Mouse (Mus musculus): ENCODE data around the gene Impg1. TPM values are rescaled to one million over a fixed set of nuclear protein-coding genes. Genes with fewer than 3 reads are reported as not detected.

Gene Impg1
- not detected in 2 replicates for polyA plus RNA-seq (2016; fragmentation: Nextera tagmentation; extraction: Ambion mirVana)

DNA sequence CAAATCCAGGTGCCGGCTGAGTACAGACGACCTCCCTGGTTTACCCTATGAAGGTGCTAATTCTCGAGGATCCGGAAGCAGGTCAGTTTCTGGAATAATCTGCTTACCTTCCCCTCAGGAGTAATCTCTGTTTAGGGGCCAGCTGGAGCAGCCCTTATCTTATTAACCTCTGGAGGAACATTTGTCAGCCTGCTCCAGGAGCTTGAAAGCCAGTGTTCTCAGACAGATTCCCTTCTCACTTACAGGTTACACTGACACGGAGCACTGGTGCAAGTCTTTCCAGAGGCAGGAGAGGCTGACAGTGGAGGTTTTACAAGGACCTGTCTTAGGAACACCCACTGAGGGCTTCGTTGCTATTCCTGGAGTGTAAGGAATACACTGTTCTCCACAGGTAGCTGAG, at the start of gene Impg1:
Gene Impg1 (minus strand): TSS at position 101 of the 400 bp plus-strand sequence.
- no peaks in the 10 kb centered on the region for H3K9me3 ChIP-seq
- no peaks in the 10 kb centered on the region for H3K4me1 ChIP-seq (replicated peaks)
- no peak within 1 kb of the TSS for H3K4me3 ChIP-seq
- 58% methylated on average over 6 of the region's 6 CpGs for WGBS
- no peak within 1 kb of the TSS for H3K27ac ChIP-seq
- DNase-seq (ENCODE audit: low spot score) = no peak
- no peaks in the 10 kb centered on the region for H3K36me3 ChIP-seq
- no peaks in the 10 kb centered on the region for H3K27me3 ChIP-seq (ENCODE audit: insufficient read depth, poor library complexity, severe bottlenecking)

DNA sequence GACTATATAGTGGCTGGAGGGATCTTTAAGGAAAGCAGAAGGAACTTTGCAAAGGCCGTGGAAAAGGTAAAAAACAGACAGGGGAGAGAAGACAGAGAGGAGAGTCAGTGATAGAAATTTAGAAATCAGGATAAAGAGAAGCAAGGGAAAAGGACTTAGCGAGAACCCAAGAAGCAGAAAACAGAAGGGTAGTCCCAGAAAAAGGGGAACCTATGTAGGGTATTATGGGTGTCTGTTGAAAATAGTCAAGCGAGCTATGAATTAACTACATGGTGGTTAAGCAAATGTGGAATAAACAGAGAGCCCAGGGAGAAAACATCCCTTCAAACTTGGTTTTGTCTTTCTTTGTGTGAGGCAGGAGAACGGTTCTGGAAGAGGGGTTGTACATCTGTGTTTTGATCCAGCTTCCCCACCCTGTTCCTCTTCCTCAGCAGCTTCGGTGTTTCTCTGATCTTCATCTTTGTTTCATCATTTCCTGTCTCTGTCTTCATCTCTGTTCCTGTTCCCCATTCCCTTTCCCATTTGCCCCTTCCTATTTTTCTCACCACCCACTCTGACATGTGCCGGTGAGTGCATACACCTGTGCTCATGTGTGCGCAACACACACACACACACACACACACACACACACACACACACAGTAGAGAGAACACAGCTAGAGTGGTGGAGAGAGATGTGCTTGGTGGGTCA, 44.3 kb upstream of the Impg1 start:
- 88% methylated on average over 7 of the region's 7 CpGs for WGBS
- Histone ChIP-seq H3K27me3 (ENCODE audit: insufficient read depth, poor library complexity, severe bottlenecking) (no peaks in the 10 kb centered on the region), H3K27ac (no peak overlapping the region), H3K4me3 (no peak overlapping the region), H3K4me1 (replicated peaks) (peaks cover 16% of the 10 kb centered on the region), H3K36me3 (no peaks in the 10 kb centered on the region), H3K9me3 (no peaks in the 10 kb centered on the region)
- DNase-seq (ENCODE audit: low spot score) = no peak

DNA sequence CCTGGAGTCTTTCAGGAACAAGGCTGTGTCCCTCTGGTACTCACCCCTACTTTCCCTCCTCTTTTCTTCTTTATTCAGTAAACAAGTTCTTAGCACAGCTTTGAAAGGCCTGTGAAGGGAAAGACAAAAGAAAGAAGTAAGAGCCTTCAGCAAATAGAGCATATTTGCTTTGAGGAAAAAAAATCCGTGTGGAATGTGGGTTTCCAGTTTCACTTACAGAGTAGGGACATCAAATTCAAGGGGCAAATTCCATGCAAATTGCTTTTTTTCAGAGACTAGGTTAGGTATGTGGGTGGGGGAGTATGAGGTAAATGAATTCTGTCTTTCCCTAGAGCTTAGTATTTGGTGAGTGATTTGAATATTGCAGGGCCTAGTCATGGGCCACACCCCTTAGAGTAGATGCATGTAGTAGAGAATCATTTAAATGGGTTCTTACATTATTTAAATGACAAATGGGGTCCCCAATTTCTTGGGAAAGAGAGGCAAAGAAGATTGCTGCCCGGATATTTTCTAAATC, 39.3 kb upstream of the Impg1 start:
- Histone ChIP-seq H3K4me3 (no peak overlapping the region), H3K4me1 (replicated peaks) (peaks cover 16% of the 10 kb centered on the region), H3K36me3 (no peaks in the 10 kb centered on the region), H3K9me3 (no peaks in the 10 kb centered on the region), H3K27ac (no peak overlapping the region), H3K27me3 (ENCODE audit: insufficient read depth, poor library complexity, severe bottlenecking) (no peaks in the 10 kb centered on the region)
- WGBS = 45% methylated on average over 2 of the region's 2 CpGs
- DNase-seq (ENCODE audit: low spot score) = no peak

DNA sequence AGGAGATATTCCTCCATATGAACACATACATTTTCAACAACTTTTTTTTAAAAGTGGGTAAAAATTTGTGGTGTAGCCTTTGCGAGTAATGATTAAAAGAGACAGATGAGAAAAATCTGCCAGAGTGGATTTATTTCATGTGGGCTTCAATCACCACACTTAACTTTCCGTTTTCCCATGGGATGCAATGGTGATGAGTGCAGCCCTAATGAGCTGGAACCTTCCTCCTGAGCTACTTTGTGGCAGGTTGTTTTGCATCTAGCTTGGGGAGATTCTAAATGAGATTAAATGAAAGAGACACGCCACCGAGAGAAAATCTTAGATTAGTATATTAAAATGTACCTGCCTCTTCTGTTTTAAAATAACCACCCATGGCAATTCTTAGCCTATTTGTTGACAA, 26.3 kb upstream of the Impg1 start:
- no peaks in the 10 kb centered on the region for H3K4me1 ChIP-seq (replicated peaks)
- no peak for DNase-seq (ENCODE audit: low spot score)
- no peak overlapping the region for H3K27ac ChIP-seq
- 79% methylated on average over 4 of the region's 4 CpGs for WGBS
- no peaks in the 10 kb centered on the region for H3K9me3 ChIP-seq
- no peaks in the 10 kb centered on the region for H3K27me3 ChIP-seq (ENCODE audit: insufficient read depth, poor library complexity, severe bottlenecking)
- H3K36me3 ChIP-seq = no peaks in the 10 kb centered on the region
- no peak overlapping the region for H3K4me3 ChIP-seq

DNA sequence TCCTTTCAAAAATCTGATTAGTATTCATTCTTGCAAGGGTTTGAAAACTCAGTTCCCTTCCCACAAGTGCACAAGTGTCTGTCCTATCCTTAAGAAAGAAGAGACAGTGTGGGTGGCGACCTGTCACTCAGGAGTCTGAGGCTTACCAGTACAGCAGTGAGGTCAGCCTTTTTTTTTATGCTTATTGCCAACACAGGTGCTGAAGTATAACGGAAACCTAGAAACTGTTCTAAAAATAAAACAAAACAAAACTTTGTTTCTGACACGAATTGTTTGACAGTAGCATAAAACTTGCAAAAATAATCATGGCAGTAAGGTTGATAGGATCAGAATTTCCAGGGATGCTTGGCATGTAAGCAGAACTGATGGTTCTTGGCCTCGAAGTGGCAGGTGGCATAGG, 4.9 kb downstream of the Impg1 start:
- H3K27me3 ChIP-seq (ENCODE audit: insufficient read depth, poor library complexity, severe bottlenecking) = no peaks in the 10 kb centered on the region
- H3K36me3 ChIP-seq = no peaks in the 10 kb centered on the region
- no peak for DNase-seq (ENCODE audit: low spot score)
- no peak overlapping the region for H3K4me3 ChIP-seq
- H3K9me3 ChIP-seq = no peaks in the 10 kb centered on the region
- H3K4me1 ChIP-seq (replicated peaks) = no peaks in the 10 kb centered on the region
- H3K27ac ChIP-seq = no peak overlapping the region
- WGBS = 79% methylated on average over 4 of the region's 4 CpGs

DNA sequence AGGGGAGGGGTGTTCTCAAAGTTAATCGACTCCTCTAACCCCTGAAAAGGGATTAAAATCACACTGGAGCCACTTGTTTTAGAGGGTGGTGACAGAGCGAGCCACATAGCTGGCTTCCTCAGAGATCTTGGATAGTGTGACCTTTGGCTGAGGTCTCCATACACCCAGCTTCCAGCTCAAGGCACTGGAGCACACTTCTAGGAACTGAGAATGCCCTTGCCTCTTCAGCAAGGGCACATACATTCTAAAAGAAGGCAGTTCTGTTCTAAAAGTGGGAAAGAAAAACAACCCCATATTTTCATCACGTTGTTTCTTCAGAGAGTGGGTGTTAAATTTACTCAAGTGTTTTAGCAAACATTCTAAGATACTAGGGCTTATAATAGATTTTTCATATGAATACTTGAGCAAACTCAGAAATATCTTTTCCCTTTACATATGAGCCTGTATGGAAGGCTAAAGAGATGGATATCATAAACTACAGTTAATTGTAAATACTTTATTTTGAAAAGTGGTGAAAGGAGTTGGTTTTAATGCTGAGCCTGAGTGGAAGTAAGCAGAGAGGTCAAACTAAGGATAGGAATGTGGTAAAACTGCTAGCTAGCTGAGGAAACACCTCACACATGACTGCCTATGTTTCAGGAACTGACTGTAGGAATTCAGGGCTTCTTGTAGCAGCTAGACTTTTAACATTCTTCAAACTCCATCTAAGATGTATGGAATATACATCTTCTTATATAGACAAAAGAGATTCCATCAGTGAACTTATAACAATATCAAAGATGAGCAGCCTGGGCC, 14.6 kb downstream of the Impg1 start:
- H3K4me3 ChIP-seq = no peak overlapping the region
- H3K36me3 ChIP-seq = no peaks in the 10 kb centered on the region
- no peaks in the 10 kb centered on the region for H3K9me3 ChIP-seq
- WGBS = 60% methylated on average over 3 of the region's 3 CpGs
- no peaks in the 10 kb centered on the region for H3K4me1 ChIP-seq (replicated peaks)
- H3K27ac ChIP-seq = no peak overlapping the region
- H3K27me3 ChIP-seq (ENCODE audit: insufficient read depth, poor library complexity, severe bottlenecking) = no peaks in the 10 kb centered on the region
- no peak for DNase-seq (ENCODE audit: low spot score)

DNA sequence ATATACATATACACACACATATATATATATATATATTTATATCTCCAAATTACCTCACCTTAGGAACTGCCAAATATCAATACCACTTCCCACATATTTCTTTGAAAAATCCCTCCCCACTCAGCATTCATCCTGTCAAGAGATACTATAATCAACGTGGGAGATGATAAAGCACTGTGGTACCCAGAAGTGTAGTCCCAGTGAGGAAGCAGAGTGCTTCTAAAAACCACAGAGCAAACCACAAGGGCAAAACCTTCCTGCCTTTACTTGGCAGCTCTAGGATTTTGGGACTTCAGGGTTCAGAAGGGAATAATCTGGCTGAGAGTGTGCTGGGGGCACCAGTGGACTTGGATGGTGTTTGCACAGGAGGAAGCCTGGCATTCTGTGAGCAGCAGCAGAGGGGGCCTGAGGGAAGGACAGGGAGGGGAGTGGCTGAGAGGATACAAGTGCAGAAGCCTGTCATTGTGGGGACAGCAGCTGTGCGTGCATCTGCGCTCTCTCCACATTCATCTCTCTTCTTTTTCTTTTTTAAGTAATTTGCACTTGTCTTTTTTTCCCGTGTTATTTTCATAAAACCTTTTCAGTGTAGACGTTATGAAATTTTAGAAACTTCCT, 24.1 kb downstream of the Impg1 start:
- Histone ChIP-seq H3K36me3 (no peaks in the 10 kb centered on the region), H3K4me3 (no peak overlapping the region), H3K27ac (no peak overlapping the region), H3K4me1 (replicated peaks) (no peaks in the 10 kb centered on the region), H3K9me3 (no peaks in the 10 kb centered on the region), H3K27me3 (ENCODE audit: insufficient read depth, poor library complexity, severe bottlenecking) (no peaks in the 10 kb centered on the region)
- 74% methylated on average over 5 of the region's 5 CpGs for WGBS
- no peak for DNase-seq (ENCODE audit: low spot score)

DNA sequence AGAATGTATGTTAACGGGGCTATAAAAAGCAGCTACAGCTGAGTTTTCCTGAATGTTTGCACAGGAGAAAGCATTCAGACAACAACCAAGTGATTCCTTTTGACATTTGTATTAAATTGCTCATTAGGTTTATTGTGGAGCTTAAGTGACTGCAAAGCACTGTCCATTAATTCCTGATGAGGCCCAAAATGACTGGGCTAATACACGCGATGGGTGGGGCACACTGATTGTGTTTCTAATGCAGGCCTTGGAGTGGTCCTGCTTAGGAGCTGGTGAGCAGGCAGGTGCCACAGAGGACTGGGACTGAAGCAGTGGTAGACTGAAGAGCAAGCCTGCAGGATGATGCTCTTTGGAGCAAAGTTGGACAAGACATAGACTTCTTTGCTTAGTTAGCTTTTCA, 73.9 kb downstream of the Impg1 start:
- 85% methylated on average over 3 of the region's 3 CpGs for WGBS
- Histone ChIP-seq H3K36me3 (no peaks in the 10 kb centered on the region), H3K4me1 (replicated peaks) (peaks cover 6% of the 10 kb centered on the region; the same call in 1 of the 2 replicates), H3K9me3 (no peaks in the 10 kb centered on the region), H3K27ac (no peak overlapping the region), H3K27me3 (ENCODE audit: insufficient read depth, poor library complexity, severe bottlenecking) (no peaks in the 10 kb centered on the region), H3K4me3 (no peak overlapping the region)
- no peak for DNase-seq (ENCODE audit: low spot score)

DNA sequence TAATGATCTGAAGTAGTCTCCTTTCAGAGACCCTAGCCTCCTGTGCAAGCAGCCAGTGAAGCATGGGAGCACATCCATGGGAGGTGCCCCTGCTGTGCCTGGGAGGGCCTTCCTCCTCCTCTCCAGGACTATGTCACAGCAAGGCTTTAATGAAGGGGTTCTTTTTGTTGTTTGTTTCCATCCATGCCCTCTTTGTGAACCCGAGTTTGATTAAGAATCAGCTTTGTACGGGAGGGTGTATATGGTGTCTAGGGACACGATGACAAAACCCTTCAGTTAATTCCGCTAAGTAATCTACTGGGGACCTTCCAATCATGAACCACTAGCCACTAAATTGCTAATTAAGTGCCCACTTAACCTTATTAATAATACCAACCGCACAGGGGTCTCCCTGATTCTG, 74.3 kb downstream of the Impg1 start:
- H3K36me3 ChIP-seq = no peaks in the 10 kb centered on the region
- no peak for DNase-seq (ENCODE audit: low spot score)
- whole genome bisulfite sequencing = 60% methylated on average over 5 of the region's 5 CpGs

DNA sequence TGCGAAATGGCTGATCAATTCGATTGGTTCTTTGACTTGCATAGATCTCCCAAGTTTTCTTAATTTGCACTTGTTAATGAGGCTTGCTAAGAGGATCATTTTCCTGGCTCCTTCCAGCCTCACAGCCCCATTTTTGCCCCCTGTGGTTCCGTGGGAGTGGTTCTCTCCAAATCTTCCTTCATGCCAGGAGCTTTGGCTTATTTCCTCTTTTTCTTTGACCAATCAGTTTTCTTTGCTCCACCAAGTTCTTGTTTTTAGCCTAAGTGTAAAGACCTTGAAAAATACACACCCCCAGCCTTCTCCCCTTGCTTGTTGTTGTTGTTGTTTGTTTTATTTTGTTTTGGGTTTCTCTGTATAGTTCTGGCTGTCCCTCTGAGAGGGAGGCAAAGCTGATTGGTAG, 77.4 kb downstream of the Impg1 start:
- H3K27ac ChIP-seq = no peak overlapping the region
- WGBS = 91% methylated on average over 3 of the region's 3 CpGs

More for the DNA sequence above, 74.3 kb downstream of the Impg1 start:
- no peak overlapping the region for H3K27ac ChIP-seq
- no peak overlapping the region for H3K4me3 ChIP-seq
- H3K4me1 ChIP-seq (replicated peaks) = peaks cover 6% of the 10 kb centered on the region; the same call in 1 of the 2 replicates
- H3K27me3 ChIP-seq (ENCODE audit: insufficient read depth, poor library complexity, severe bottlenecking) = no peaks in the 10 kb centered on the region
- H3K9me3 ChIP-seq = no peaks in the 10 kb centered on the region

DNA sequence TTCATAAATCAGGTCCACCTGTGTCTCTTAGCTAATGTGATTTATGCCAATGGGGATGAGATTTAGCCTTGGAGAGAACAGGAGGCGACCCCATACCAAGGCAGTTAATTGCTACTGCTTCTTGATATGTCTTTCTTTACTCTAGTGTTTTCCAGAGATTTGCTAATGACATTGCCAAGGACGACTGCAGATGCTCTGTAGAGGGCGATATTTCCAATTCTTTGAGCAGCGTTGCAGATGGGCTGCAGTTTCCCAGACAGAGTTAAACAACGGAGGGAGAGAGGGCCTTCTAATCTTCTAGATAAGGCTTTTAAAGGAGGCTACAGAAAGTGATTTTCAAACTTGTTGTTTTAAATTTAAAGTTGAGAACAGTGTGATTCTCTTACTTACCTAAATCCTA, 78.8 kb downstream of the Impg1 start:
- 28% methylated on average over 5 of the region's 5 CpGs for WGBS
- no peak overlapping the region for H3K4me3 ChIP-seq
- DNase-seq (ENCODE audit: low spot score) = peak; percentile 16
- no peaks in the 10 kb centered on the region for H3K9me3 ChIP-seq
- H3K4me1 ChIP-seq (replicated peaks) = peaks cover 6% of the 10 kb centered on the region; the same call in 1 of the 2 replicates
- H3K27me3 ChIP-seq (ENCODE audit: insufficient read depth, poor library complexity, severe bottlenecking) = no peaks in the 10 kb centered on the region
- no peaks in the 10 kb centered on the region for H3K36me3 ChIP-seq
- no peak overlapping the region for H3K27ac ChIP-seq

More for the DNA sequence above, 77.4 kb downstream of the Impg1 start:
- no peak overlapping the region for H3K4me3 ChIP-seq
- H3K9me3 ChIP-seq = no peaks in the 10 kb centered on the region
- H3K27me3 ChIP-seq (ENCODE audit: insufficient read depth, poor library complexity, severe bottlenecking) = no peaks in the 10 kb centered on the region
- DNase-seq (ENCODE audit: low spot score) = no peak
- H3K4me1 ChIP-seq (replicated peaks) = peaks cover 6% of the 10 kb centered on the region; the same call in 1 of the 2 replicates
- H3K36me3 ChIP-seq = no peaks in the 10 kb centered on the region

DNA sequence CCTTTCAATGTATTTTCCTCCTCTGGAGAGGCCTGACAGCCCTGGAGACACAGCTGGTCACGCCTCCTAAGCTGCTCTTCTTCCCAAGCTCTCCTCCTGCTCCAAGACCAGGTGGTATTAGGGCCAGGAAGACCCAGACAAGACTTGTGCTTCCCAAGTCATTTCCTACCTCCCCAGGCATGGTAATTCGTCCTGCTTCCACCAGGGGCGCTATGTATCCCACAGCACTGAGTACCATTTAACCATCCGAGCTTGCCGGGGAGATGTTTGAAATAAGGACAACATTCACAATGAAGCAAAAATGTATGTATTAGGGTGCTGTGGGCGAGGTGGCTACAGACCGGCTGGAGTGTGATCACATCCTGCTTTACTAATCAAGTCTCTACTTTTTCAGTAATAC, 79.3 kb downstream of the Impg1 start:
- Histone ChIP-seq H3K27ac (no peak overlapping the region), H3K9me3 (no peaks in the 10 kb centered on the region), H3K27me3 (ENCODE audit: insufficient read depth, poor library complexity, severe bottlenecking) (no peaks in the 10 kb centered on the region), H3K4me1 (replicated peaks) (peaks cover 6% of the 10 kb centered on the region; the same call in 1 of the 2 replicates), H3K36me3 (no peaks in the 10 kb centered on the region), H3K4me3 (no peak overlapping the region)
- 47% methylated on average over 7 of the region's 7 CpGs for WGBS
- DNase-seq (ENCODE audit: low spot score) = peak; percentile 31

DNA sequence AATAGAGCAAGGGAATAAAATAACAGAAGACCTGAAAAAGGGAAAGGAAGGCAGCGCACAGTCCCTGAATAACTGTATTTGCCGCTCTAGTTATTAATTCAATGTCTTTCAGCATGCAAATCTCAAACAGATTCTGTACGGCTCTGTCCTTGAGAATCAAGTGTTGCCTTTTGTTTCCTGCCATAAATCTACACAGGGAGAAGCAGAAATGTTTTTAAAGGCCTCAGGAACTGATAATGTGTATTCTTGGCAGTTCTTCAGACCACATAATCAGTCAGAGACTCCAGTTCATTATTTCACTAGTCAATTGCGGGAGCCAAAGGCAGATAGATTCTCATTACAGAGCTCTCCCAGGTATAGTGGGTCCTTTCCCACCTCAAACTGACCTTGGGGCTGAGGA, 82.6 kb downstream of the Impg1 start:
- Histone ChIP-seq H3K9me3 (no peaks in the 10 kb centered on the region), H3K27me3 (ENCODE audit: insufficient read depth, poor library complexity, severe bottlenecking) (no peaks in the 10 kb centered on the region), H3K4me1 (replicated peaks) (no peaks in the 10 kb centered on the region), H3K27ac (no peak overlapping the region), H3K36me3 (no peaks in the 10 kb centered on the region), H3K4me3 (no peak overlapping the region)
- no peak for DNase-seq (ENCODE audit: low spot score)
- 89% methylated on average over 4 of the region's 4 CpGs for WGBS

Data from hindbrain, embryonic 10.5 days (tissue).